ENCODE assay signal across 8 mouse cellular contexts in the genomic region with DNA sequence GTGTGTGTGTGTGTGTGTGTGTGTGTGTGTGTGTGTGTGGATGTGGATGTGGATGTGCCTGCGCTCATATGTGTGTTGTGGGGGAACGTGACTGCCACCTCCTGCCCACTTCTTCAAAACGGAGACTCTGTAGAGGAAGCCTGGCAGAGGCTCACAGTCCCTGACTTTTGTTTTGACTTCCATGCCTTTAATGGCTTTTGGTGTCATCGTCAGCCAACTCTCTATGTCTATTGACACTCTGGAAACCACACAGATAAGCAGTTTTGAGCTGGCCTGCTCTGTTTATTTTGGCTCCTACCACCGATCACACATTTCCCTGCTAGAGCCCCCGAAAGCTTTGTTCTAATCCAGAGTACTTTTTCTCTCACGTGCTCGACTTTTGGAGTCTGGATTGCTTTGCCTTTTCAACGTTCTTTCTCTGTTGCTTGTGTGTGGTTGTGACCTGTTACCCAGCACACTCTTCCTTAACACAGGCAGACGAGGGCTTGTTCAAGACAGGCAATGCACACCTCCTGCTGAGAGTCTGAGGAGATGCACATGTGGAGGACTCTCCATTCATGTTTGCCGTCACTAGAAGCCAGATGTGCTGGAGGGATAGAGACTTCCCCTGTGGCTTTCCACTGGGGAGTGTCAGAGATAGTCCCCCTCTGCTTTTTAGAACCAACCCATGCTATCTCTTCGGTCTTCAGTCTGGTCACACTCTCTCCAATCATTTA.
DNase-seq lines count a peak whose midpoint lies in the region; ATAC-seq lines count a peak whose summit lies in the region.

No protein-coding gene starts in this region.

- peak overlapping the region; percentile 27; the same call in 1 of the 2 replicates for H3K4me2 ChIP-seq in embryonic facial prominence, embryonic 14.5 days (ENCODE audit: low read depth, low read length)
- peak overlapping the region; percentile 60 for H3K4me2 ChIP-seq in heart, embryonic 16.5 days (ENCODE audit: low read depth, low read length)
- no peak overlapping the region for H3K4me2 ChIP-seq in midbrain, embryonic 16.5 days (ENCODE audit: low read length)

- H3K27me3 ChIP-seq in embryonic facial prominence, embryonic 14.5 days (replicated peaks; ENCODE audit: control insufficient read depth, insufficient read depth, low read length): no peaks in the 10 kb centered on the region; the same call in 1 of the 2 replicates
- H3K27me3 ChIP-seq in embryonic facial prominence, embryonic 10.5 days (replicated peaks; ENCODE audit: low read depth, poor library complexity, severe bottlenecking): no peaks in the 10 kb centered on the region
- no peaks in the 10 kb centered on the region for H3K27me3 ChIP-seq in heart, embryonic 16.5 days (ENCODE audit: control insufficient read depth, insufficient read depth, low read length)
- no peaks in the 10 kb centered on the region for H3K27me3 ChIP-seq in midbrain, embryonic 16.5 days (ENCODE audit: control insufficient read depth, insufficient read depth, low read depth, low read length)

- no peaks in the 10 kb centered on the region for H3K36me3 ChIP-seq in embryonic facial prominence, embryonic 14.5 days (ENCODE audit: control insufficient read depth, insufficient read depth, low read length)
- H3K36me3 ChIP-seq in embryonic facial prominence, embryonic 10.5 days (replicated peaks): no peaks in the 10 kb centered on the region
- no peaks in the 10 kb centered on the region for H3K36me3 ChIP-seq in heart, embryonic 16.5 days (ENCODE audit: control insufficient read depth, insufficient read depth)
- H3K36me3 ChIP-seq in midbrain, embryonic 16.5 days (ENCODE audit: control insufficient read depth, insufficient read depth, low read length): no peaks in the 10 kb centered on the region

- WGBS in embryonic facial prominence, embryonic 14.5 days: 38% methylated on average over 12 of the region's 12 CpGs
- 62% methylated on average over 12 of the region's 12 CpGs for WGBS in embryonic facial prominence, embryonic 10.5 days
- WGBS in heart, embryonic 16.5 days: 8% methylated on average over 12 of the region's 12 CpGs
- WGBS in midbrain, embryonic 16.5 days: 65% methylated on average over 12 of the region's 12 CpGs

- H3K9me3 ChIP-seq in embryonic facial prominence, embryonic 14.5 days (ENCODE audit: control insufficient read depth, low read length): no peaks in the 10 kb centered on the region
- no peaks in the 10 kb centered on the region for H3K9me3 ChIP-seq in embryonic facial prominence, embryonic 10.5 days
- no peaks in the 10 kb centered on the region for H3K9me3 ChIP-seq in heart, embryonic 16.5 days (replicated peaks; ENCODE audit: control insufficient read depth, low read length)
- H3K9me3 ChIP-seq in midbrain, embryonic 16.5 days (replicated peaks; ENCODE audit: control insufficient read depth, low read length, poor library complexity, severe bottlenecking): no peaks in the 10 kb centered on the region

- H3K9ac ChIP-seq in embryonic facial prominence, embryonic 14.5 days (ENCODE audit: low read depth, low read length): no peak overlapping the region
- peak overlapping the region; percentile 56 for H3K9ac ChIP-seq in heart, embryonic 16.5 days (ENCODE audit: low read length)
- H3K9ac ChIP-seq in midbrain, embryonic 16.5 days (ENCODE audit: low read depth, low read length): no peak overlapping the region

- no peak overlapping the region for H3K27ac ChIP-seq in embryonic facial prominence, embryonic 14.5 days (replicated peaks; ENCODE audit: low read depth, low read length)
- H3K27ac ChIP-seq in embryonic facial prominence, embryonic 10.5 days (replicated peaks): no peak overlapping the region
- peak overlapping the region; percentile 77 for H3K27ac ChIP-seq in heart, embryonic 16.5 days (ENCODE audit: low read length)
- H3K27ac ChIP-seq in midbrain, embryonic 16.5 days (ENCODE audit: low read length): no peak overlapping the region

- peak; percentile 64 for DNase-seq in embryonic facial prominence, embryonic 14.5 days (ENCODE audit: low spot score)
- no peak for DNase-seq in embryonic facial prominence, embryonic 10.5 days (ENCODE audit: low spot score)
- DNase-seq in MEL-GATA-1-ER (ENCODE audit: extremely low read depth, low read depth): peak; percentile 73
- peak; percentile 26 to 52 for DNase-seq in kidney, postnatal 4 days
- DNase-seq in frontal cortex, postnatal 14 days (ENCODE audit: low spot score in 2 of 2): no peak
- DNase-seq in right cerebral cortex, postnatal 25 days: no peak

- peaks cover 10% of the 10 kb centered on the region for H3K4me1 ChIP-seq in embryonic facial prominence, embryonic 14.5 days (ENCODE audit: control insufficient read depth, insufficient read depth, low read length)
- H3K4me1 ChIP-seq in embryonic facial prominence, embryonic 10.5 days: peaks cover 4% of the 10 kb centered on the region; the same call in 1 of the 2 replicates
- peaks cover 10% of the 10 kb centered on the region for H3K4me1 ChIP-seq in heart, embryonic 16.5 days (ENCODE audit: control insufficient read depth, insufficient read depth, low read length)
- no peaks in the 10 kb centered on the region for H3K4me1 ChIP-seq in midbrain, embryonic 16.5 days (ENCODE audit: control insufficient read depth, insufficient read depth, low read length)

- ATAC-seq in embryonic facial prominence, embryonic 14.5 days (ENCODE audit: low read depth): peak; percentile 41
- peak; percentile 90 for ATAC-seq in heart, embryonic 16.5 days (replicated peaks; ENCODE audit: extremely low read depth, insufficient read depth, low FRiP score)
- ATAC-seq in midbrain, embryonic 16.5 days: peak; percentile 70; the same call in 1 of the 2 replicates

- no peak overlapping the region for H3K4me3 ChIP-seq in embryonic facial prominence, embryonic 14.5 days (ENCODE audit: low read depth, low read length)
- no peak overlapping the region for H3K4me3 ChIP-seq in embryonic facial prominence, embryonic 10.5 days
- H3K4me3 ChIP-seq in heart, embryonic 16.5 days (ENCODE audit: low read length): peak overlapping the region; percentile 40
- H3K4me3 ChIP-seq in midbrain, embryonic 16.5 days (ENCODE audit: low read depth, low read length): no peak overlapping the region

Comparison
In these comparisons a context has a peak if more than half of its experiments do, and no peak if none do; other contexts are left out.
1. DNase-seq: peak in embryonic facial prominence, embryonic 14.5 days (single experiment), MEL-GATA-1-ER (single experiment) and kidney, postnatal 4 days (2 of 2); none in embryonic facial prominence, embryonic 10.5 days (single experiment), frontal cortex, postnatal 14 days (0 of 2) and right cerebral cortex, postnatal 25 days (single experiment).
2. Peak in every context shown above with its lines, with median percentiles within 50 percentile points of each other: ATAC-seq.